Mouse (Mus musculus): ENCODE measurements around the gene Rps6kb2. TPM values are rescaled to one million over a fixed set of nuclear protein-coding genes. Genes with fewer than 3 reads are reported as not detected.

Gene Rps6kb2
- total RNA-seq, 2 experiments from 2014 or later, result 34.5 to 45.1 TPM

DNA sequence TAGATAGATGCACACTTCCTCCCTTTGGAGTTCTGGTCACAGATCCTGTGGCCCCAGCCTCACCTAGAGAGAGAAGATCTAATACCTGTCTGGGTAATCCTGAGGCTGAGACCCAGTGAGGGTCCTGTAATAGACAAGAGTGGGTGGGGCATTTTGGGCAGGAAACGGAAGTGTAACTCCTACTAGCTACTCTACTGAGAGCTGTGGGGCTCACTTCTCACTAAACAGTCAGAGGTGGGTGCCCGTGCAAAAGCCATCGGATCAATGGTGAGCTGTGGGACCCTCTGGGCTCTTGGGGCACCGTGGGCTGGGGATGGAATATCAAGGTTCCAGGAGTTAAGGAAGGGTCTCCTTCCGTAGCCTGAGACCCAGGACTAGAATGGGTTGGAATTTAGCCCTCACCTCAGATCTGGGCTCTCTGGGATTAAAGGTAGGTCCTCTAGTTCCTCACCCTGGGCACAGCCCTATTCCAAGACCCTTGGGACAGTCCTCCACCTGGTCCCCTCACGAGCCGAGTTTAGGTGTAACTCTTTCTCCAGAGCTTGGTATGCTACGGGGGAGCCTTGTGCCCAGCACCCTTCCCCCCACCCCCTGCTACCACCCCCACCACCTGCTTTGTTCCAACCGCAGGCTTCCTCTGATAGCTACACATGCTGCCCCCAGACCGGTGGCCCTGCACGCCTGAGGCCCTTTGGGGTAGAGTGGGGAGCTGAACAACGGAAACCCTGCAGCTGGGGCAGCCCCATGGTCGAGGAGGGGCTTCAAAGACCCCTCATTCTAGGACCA is 8.5 kb downstream of the Rps6kb2 start:
- no peak for DNase-seq

DNA sequence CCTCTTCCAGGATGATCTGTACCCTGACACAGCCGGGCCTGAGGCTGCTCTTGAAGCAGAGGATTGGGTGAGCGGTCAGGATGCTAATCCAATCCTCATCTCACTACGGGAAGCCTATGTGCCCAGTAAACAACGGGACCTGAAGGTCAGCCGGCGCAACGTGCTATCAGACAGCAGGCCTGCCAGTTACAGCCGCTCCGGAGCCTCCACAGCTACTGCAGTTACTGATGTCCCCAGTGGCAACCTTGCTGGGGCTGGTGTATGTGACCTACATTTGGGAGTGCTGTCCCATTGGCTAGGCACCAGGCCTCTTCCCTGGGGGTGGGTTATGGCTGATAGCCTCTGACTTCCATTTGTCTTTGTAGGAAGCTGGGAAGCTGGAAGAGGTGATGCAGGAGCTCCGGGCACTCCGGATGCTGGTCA is 9.9 kb downstream of the Rps6kb2 start, which contains the start of gene Ptprcap:
Gene Ptprcap, plus strand, starts transcription at position 373 of the 423 bp plus-strand sequence.
- no peak for DNase-seq

DNA sequence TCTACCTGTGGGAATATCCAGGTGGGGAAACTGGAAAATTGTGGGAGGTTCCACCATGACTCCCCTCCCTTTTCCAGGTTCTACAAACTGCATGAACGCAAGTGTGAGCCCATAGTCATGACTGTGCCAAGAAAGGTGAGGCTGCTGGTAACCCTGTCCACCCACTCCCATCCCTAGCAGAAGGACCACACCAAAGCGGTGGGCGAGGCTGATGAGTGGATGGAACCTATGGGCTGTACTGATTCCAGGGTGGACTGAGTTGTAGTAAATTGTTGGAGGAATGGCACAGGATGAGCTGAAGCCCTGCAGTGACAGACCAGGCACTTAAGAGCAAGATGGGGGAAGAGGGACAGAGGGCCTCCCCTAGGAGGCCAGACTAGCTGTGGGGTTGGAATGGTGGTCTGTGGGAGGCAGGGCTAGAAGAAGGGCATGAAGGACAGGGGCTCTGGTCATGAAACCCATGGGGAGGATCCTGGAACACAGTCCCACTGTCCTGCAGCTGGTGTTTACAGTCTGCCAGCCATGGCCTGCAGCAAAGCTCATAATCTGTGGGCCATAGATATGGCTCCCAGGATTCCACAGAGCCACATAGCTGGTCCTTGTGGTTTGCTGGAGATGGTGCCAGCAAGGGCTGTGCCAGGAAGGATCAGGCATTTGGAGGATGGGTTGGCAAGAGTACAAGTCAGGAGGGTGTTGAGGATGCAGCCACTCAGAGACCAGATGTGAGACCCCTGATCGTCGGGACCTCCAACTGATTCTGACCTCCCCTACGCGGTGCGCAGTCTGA is 10.5 kb downstream of the Rps6kb2 start:
- DNase-seq, result no peak

DNA sequence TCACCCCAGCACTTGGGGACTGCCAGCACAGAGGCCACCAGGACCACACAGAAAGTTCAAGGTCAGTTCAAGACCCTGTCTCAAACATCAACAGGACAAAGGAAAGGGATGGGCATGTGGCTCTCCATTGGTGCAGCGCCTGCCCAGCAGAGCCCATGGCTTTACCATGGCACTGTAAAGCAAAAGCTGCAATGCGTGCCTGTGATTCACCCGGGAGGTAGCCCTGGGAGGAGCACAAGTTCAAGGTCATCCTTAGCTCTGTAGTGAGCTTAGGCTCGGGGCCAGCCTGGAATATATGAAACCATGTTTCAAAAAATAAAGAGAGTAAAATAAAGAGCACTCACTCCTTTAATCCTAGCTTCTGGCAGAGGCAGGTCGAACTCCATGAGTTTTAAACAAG is 11.3 kb downstream of the Rps6kb2 start:
- DNase-seq, result no peak

DNA sequence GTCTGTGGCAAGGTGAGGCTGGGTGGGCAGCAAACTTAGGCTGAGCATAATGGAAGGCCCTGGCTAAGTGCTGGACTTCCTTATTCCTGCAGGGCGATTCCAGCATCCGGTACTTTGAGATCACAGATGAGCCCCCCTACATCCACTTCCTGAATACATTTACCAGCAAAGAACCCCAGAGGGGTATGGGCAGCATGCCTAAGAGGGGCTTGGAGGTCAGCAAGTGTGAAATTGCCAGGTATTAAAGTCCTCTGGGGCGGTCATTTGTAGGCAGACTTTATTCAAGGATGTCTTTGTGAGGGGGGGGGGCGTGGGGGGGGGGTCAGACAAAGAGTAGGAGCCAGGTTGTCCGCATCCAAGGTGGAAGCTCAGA is 11.7 kb downstream of the Rps6kb2 start:
- no peak for DNase-seq

DNA sequence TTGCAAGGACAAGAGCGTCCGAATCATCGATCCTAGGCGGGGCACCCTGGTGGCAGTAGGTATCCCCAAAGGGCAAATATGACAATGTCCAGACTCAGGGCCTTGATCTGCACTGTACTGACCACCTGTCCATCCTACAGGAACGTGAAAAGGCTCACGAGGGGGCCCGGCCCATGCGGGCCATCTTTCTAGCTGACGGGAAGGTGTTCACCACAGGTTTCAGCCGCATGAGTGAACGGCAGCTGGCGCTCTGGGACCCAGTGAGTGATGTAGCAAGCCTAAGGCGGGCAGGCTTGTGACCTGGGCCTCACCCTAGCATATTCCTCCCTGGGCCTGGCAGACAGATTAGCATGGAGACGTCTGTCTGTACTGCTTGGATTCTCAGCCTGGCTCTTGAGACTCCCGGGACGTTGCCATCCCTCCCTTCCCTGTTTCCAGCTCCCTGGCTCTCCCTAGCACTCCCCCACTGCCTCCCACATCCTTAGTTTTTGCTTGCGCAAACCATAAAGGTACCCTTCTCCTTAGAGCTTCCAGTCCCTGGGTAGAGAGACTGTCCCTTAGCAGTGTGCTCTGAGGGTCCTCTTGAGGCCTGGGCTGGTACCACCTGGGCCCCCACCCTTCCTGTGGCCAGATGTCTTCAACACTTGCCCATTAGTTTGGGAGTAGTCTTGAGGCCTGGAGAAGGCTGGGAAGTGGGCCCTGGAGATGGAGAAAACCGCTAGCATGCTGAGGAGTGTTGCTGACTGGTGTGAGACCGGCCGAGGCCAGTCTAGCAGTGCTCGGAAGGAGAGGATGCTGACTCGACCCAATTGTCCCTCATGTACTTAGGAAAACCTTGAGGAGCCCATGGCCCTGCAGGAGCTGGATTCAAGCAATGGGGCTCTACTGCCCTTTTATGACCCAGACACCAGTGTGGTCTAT is 12.3 kb downstream of the Rps6kb2 start:
- DNase-seq, result no peak

DNA sequence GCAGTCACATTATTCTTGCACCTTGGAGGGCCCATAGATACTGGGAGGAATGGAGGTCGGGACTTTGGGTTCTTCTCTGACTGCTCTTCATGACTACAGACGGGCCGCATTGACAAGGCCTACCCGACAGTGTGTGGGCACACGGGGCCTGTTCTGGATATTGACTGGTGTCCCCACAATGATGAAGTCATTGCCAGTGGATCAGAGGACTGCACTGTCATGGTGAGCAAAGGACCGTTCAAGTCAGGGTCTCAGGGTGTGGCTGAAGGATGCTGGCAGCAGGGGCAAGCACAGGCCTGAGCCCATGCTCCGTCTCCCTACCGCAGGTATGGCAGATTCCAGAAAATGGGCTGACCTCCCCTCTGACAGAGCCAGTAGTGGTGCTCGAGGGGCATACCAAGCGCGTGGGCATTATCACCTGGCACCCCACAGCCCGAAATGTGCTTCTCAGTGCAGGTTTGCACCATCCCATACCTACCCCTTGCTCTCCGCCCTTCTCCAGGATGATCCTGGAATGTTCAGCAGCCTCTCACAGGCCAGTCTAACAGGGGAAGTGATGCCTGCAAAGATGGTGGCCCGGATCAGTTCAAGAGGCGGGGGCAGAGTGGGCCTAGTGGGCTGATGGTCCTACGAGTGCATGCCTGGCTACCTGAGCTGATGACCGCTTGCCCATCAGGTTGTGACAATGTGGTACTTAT is 13.2 kb downstream of the Rps6kb2 start:
- DNase-seq, result no peak

DNA sequence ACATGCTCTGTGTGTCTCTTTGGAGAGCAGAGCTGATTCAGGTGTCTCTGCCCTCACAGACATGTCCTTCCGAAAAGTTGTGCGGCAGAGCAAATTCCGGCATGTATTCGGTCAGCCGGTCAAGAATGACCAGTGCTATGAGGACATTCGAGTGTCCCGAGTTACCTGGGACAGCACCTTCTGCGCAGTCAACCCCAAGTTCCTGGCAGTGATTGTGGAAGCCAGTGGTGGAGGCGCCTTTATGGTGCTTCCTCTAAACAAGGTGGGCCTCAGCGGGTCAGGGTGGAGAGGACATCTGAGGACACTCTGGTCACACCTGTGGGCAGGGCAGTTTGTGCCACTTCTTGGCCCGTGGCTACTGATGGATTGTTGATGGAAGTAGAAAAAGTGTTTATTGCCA is 13.9 kb downstream of the Rps6kb2 start:
- DNase-seq, result no peak

DNA sequence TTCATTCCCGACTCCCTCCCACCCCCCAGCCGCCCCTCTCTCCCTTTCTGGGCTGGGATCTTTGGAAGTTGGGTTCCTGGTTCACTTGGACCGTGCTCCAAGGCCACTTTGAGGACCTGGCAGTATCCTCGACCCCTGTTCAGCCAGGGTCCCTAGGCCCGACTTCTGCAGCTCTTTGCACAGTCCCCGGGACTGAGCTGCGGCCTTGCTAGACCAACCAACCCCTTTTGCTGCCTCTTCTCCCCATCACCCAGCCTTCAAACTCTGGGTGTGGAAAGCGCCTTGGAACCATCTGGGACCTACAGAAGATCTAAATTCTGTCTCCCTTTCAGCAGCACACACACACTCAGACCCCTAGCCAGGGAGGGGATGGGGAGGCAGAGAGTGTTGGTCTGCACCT is 14.3 kb downstream of the Rps6kb2 start:
- DNase-seq, result no peak

DNA sequence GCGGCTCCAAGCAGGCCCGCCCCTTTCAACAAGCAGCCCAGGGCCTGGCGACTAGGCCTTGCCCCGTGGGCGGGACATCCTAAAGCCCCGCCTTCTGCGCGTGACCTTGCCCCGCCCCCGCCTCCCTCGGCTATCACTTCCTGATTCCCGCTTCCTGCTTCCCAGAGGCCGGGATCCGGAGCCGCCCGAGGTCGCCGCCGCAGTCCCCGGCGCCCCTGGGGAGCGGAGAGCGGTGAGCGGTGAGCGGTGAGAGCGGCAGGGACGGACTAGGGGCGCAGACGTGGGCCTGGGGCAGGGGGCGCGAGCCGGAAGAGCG is 14.7 kb downstream of the Rps6kb2 start, which contains the start of gene Coro1b:
Gene Coro1b, plus strand, starts transcription at position 129 of the 316 bp plus-strand sequence.
- DNase-seq, result peak; percentile 93 to 95

DNA sequence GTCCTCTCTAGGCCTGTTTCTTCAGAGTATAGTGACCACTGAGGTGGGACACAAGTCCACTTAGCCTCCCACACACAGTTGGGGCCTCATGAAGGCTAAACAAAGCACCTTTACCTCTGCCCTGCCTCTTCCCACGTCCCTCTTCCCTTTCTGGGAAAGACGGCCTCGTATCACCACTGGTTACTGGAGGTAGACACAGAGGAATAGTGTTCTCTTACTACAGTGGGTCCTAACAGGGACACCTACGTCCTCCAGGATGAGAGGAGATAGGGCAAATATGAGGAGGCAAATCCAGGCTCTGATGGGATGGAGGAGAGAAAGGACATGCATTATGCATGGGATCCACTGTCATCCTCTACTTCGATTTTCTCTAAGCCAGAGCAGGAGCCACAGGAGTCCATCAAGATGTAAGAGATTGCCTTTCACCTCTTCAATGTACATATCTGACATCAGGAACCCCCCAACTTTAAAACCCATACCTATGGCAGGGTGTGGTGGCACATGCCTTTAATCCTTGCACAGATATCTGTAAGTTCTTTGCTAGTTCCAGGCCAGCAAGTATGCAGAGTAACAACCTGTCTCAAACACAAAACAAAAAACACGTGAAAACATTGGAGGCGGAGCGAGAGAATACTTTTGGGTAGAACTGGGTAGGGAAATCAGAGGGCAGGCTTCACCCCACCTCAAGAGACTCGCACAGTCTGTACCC is 15.2 kb downstream of the Rps6kb2 start:
- DNase-seq, result no peak

DNA sequence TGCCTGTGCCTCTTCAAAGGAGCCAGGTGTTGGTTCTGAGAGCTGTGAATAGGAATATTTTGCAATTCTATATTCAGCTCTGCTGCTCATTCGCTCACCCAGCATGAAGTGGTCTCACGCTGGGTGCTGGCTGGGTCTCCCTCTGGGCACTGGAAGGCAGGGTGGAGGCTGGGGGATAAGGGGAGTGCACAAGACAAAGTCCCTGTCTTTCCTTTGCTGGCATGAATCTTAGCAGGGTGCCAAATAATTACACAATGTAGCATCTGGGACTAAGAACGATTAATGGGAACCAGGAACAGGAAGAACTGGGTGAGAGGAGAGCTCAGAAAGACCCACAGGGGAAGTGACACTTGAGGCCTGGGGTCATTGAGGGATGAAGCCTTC is 16.1 kb downstream of the Rps6kb2 start:
- DNase-seq, result no peak

DNA sequence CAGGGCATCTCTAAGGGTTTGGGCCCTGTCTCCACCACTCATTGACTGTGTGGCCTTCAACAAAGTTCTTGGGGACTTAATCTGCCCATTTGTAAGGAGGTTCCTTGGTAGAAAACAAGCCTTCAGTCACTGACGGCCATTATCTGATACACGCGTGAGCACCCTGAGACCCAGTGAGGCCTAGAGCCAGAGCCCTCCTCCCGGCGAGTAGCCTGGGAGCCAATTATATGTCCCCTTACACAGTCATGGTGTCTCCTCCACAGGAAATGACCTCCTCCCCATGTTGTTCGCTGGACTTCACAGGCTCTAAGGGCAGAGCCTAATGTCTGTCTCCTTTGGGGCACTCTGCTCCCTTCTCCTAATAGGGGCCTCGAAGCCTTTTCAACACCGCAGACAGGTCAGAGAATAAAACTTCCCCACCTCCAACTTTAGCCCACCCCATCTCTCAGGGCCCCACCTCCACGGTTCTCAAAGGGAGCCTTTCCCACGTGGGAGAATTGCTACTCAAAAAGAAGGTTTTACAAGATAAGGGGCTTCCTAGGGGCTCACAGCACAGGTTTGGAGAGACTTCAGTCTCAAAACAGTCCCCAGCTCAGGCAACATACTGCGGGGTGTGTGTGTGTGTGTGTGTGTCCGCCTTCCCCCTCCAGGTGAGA is 16.7 kb downstream of the Rps6kb2 start:
- no peak for DNase-seq

DNA sequence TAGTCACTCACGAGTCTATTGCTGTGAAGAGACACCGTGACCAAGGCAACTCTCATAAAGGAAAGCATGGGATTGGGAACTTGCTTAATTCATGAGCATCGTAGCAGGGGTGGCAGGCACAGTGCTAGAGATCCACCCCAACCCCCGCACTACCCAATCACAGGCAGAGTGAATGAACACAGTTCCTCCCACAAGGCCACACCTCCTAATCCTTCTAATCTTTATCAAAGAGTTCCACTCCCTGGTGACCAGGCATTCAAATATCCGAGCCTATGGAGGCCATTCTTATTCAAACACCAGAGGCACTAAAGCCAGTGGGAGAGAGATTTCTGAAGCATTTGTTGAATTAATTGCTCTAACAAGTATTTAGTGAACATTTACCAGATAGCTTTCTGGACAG is 17.2 kb downstream of the Rps6kb2 start:
- no peak for DNase-seq

DNA sequence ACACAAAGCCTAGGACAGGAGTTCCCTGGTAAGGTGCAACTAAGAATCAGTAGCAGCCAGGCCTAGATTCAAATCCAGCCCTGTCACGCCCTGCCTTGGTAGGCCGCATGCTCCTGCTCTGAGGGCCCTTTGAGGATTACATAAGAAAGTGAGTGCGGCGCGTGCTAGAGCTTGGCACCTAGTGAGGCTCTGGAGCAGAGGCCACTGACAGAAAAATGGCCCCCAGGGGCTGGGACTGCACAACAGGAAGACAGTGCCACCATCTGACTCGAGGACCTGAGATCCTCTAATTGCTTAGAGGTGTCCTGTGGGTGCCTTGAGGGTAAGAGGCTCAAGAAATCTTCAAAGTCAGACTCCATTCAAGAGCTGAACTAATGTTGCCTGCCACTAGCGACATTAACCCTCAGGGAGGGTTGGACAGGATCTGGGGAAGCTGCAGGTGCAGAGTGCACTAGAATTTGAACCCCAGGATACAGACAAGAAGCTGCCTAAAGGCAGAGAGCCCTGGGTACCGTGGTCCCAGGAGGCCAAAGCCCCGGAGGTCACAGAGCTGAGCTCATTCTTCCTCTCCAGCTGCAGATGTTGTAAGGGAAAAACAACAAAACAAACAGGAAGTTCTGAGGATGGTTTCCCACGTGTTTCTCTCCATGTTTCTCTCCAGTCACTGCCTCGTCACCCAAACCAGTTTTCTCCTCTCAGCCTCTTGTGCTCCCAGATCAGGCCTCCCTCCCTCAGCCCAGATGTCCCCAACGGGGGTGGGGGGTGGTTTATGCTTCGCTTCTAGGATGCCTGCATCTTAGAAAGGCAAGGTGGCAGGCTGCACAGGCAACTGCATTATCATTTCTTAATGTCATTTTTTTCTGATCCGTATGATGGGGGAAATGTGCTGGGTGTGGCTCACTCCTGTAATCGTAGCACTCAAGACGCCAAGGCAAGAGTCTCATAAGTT is 18.3 kb downstream of the Rps6kb2 start:
- DNase-seq, result no peak

DNA sequence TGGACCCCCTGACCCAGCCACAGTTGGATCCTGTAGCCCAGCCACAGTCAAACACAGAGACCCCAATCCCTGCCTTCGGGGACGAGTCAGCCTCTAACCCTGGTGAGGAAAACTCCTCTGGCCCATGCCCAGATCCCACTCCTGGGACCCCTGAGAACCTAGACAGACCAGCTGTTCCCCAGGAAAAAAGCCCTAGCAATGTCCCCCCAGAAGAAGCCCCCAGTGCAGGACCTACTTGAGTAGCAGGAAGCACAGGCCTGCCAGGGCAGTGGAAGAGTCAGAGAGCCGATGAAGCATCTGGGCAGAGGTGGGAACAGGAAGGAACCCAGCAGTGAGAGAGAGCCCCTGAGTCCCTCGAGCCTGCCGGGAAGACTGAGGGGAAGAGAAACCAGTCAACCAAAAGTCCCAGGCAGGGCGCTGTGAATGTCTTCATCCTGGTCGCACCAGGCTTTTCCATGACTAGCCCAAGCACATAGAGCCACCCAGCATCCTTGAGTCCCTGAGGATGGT is 19.3 kb downstream of the Rps6kb2 start, which contains the start of gene Cabp4:
Gene Cabp4, minus strand, starts transcription at position 275 of the 510 bp plus-strand sequence.
- DNase-seq, result no peak

DNA sequence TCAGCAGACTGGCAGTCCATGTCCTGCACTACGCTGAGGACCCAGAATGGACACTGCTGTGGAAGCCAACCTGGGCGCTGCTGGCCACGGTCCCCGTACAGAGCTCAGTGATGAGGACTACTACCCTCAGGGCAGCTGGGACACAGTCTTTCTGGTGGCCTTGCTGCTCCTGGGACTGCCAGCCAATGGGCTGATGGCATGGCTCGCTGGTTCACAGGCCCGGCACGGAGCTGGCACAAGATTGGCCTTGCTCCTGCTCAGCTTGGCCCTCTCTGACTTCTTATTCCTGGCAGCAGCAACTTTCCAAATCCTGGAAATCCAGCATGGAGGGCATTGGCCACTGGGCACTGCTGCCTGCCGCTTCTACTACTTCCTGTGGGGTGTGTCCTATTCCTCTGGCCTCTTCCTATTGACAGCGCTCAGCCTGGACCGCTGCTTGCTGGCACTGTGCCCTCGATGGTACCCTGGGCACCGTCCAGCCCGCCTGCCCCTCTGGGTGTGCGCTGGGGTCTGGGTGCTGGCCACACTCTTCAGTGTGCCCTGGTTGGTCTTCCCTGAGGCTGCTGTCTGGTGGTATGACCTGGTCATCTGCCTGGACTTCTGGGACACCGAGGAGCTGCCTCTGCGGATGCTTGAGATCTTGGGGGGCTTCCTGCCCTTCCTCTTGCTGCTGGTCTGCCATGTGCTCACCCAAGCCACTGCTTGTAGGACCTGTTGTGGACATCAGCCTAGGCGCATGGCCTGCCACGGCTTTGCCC is 20.6 kb downstream of the Rps6kb2 start:
- DNase-seq, result no peak

DNA sequence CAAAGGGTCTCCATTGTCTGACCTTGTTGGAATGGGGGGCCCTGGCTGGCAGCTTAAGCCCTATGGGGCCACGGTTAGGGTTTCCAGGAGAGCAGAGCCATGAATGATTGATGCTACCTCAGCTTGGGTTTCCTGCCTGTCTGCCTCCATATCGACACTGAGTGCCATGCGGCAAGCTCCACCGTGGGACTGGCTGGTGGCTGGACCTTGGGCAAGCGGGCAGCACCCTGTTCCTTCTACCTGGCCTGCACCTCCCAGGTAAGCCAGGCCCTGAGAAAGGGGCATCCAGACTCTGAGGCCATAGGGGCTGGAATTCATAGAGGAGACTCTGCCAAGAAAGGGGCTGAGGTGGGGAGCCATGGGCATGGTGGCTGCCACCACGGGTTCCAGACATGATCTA is 23.0 kb downstream of the Rps6kb2 start:
- DNase-seq, result no peak

DNA sequence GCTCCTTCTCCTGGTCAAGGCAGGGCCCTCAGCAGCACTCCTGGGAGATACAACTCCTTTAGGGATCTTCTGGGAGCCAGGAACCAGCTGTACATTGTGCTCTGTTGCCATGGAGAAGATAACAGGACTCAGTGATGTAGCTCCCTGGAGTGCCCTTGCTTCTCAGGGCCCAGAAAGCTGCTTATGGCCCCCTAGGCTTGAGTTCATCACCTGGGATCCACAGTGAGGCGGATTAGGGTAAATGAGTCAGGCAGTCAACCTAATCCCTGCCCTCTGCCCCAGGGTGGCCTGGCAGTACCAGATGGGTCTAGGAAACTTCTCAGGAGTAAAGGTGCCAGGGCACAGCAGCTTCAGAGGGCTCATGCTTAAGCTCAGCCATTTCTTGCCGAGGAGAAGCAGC is 23.7 kb downstream of the Rps6kb2 start, which contains the start of gene Gpr152:
Gene Gpr152, plus strand, starts transcription at position 342 of the 400 bp plus-strand sequence.
- no peak for DNase-seq

Measured in layer of hippocampus, postnatal 36 days (tissue).